Mouse (Mus musculus): ENCODE results near the gene Nr5a2.

Gene Nr5a2

GRCm38 (mm10) chr1:136910144-136910543 lies 50.1 kb downstream of the Nr5a2 start:
- no peak for DNase-seq (ENCODE audit: low read depth, low spot score)

GRCm38 (mm10) chr1:136909494-136910037 lies 50.7 kb downstream of the Nr5a2 start:
- no peak for DNase-seq (ENCODE audit: low read depth, low spot score)

- DNase-seq (ENCODE audit: low read depth, low spot score): no peak
Observed at GRCm38 (mm10) chr1:136898130-136898529, 62.1 kb downstream of the Nr5a2 start.

GRCm38 (mm10) chr1:136896351-136896750 lies 63.9 kb downstream of the Nr5a2 start:
- no peak for DNase-seq (ENCODE audit: low read depth, low spot score)

GRCm38 (mm10) chr1:136895877-136896276 lies 64.4 kb downstream of the Nr5a2 start:
- DNase-seq (ENCODE audit: low read depth, low spot score): no peak

- no peak for DNase-seq (ENCODE audit: low read depth, low spot score)
Observed at GRCm38 (mm10) chr1:136894753-136895152, 65.5 kb downstream of the Nr5a2 start.

- DNase-seq (ENCODE audit: low read depth, low spot score): no peak
Observed at GRCm38 (mm10) chr1:136893162-136893561, 67.1 kb downstream of the Nr5a2 start.

- DNase-seq (ENCODE audit: low read depth, low spot score): no peak
Observed at GRCm38 (mm10) chr1:136890439-136890838, 69.8 kb downstream of the Nr5a2 start.

GRCm38 (mm10) chr1:136888704-136889103 lies 71.5 kb downstream of the Nr5a2 start:
- no peak for DNase-seq (ENCODE audit: low read depth, low spot score)

- DNase-seq (ENCODE audit: low read depth, low spot score): no peak
Observed at GRCm38 (mm10) chr1:136886678-136887077, 73.6 kb downstream of the Nr5a2 start.

GRCm38 (mm10) chr1:136883458-136884174 lies 76.6 kb downstream of the Nr5a2 start:
- DNase-seq (ENCODE audit: low read depth, low spot score): no peak

GRCm38 (mm10) chr1:136880260-136880659 lies 80.0 kb downstream of the Nr5a2 start:
- DNase-seq (ENCODE audit: low read depth, low spot score): no peak

- DNase-seq (ENCODE audit: low read depth, low spot score): no peak
Observed at GRCm38 (mm10) chr1:136875006-136875405, 85.2 kb downstream of the Nr5a2 start.

- no peak for DNase-seq (ENCODE audit: low read depth, low spot score)
Observed at GRCm38 (mm10) chr1:136868955-136869354, 91.3 kb downstream of the Nr5a2 start.

GRCm38 (mm10) chr1:136868285-136868684 lies 92.0 kb downstream of the Nr5a2 start:
- DNase-seq (ENCODE audit: low read depth, low spot score): no peak

GRCm38 (mm10) chr1:136866481-136867092 lies 93.7 kb downstream of the Nr5a2 start:
- DNase-seq (ENCODE audit: low read depth, low spot score): no peak

GRCm38 (mm10) chr1:136863209-136863608 lies 97.0 kb downstream of the Nr5a2 start:
- no peak for DNase-seq (ENCODE audit: low read depth, low spot score)

GRCm38 (mm10) chr1:136859454-136859853 lies 100.8 kb downstream of the Nr5a2 start:
- DNase-seq (ENCODE audit: low read depth, low spot score): no peak

GRCm38 (mm10) chr1:136858724-136859123 lies 101.5 kb downstream of the Nr5a2 start:
- DNase-seq (ENCODE audit: low read depth, low spot score): no peak

- DNase-seq (ENCODE audit: low read depth, low spot score): no peak
Observed at GRCm38 (mm10) chr1:136856104-136856503, 104.1 kb downstream of the Nr5a2 start.

GRCm38 (mm10) chr1:136848791-136849190 lies 111.5 kb downstream of the Nr5a2 start:
- no peak for DNase-seq (ENCODE audit: low read depth, low spot score)

- no peak for DNase-seq (ENCODE audit: low read depth, low spot score)
Observed at GRCm38 (mm10) chr1:136846081-136846480, 114.2 kb downstream of the Nr5a2 start.

GRCm38 (mm10) chr1:136845341-136845740 lies 114.9 kb downstream of the Nr5a2 start:
- no peak for DNase-seq (ENCODE audit: low read depth, low spot score)

Measured in retina, postnatal 7 days (tissue).